Mouse (Mus musculus) kidney, postnatal 10 days (tissue): ENCODE measurements at regions not wholly inside any gene's neighbourhood (a gene's known extent, or its start where the extent isn't known, plus 50 kb on each side); places are given as distances from the start of the nearest gene placed in this dataset.
A peak's percentile ranks its signal among the peaks of the same experiment; 100 is the strongest.
"Not testable (repeated sequence)": the region's sequence is repeated elsewhere in the genome, so short reads cannot be mapped to it uniquely, and the experiment has no call there.

Experiments used
- DNase-seq: peaks from one replicate; pipeline ENCODE4 v3.0.0; 2021; ENCODE audit warnings: mixed read lengths

DNA sequence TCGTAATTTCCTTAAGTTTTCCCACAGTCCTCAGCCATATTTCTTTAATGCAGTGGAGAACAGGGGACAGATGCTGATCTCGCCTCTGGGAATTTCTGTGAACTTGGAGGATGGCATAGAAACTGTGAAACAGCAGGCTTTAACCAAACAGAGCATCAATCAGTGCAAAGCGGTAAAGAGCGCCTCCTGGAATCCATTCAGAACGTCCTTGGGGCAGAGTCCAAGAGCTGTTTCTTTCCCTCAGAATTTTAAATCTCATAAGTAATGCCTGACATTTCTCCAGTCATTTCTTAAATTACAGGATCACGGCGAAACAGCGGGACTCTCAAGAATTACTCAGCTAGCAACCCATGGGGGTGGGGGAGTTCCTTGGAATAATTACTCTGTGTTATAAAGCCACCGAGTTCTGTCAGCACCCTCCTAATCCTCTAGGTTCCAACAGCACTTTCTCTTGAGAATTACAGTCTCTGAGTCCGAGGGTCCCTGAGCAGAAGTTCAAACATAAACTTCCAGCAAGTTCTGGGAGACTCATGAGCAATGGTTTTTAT lies 105.2 kb upstream of the Rhobtb1 start:
- peak; percentile 21 for DNase-seq

DNA sequence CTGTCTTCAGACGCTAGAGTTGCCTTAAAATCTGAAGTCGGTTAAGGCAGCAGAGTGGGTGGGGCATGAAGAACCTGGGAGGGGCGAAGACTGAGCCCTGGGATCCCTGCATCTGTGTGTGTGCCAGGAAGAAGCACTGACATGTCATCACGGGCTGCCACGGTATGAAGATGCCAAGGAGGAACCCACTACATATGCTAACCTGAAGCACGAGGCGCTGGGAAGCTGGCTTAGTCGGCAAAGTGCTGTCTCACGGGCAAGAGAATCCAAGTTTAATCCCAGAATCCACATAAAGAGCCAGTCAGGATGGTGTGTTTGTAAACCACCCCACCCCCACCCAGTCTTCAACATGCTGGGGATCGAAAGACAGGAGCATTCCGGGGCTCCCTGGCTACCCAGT lies 73.2 kb upstream of the Rhobtb1 start:
- DNase-seq, result no peak

DNA sequence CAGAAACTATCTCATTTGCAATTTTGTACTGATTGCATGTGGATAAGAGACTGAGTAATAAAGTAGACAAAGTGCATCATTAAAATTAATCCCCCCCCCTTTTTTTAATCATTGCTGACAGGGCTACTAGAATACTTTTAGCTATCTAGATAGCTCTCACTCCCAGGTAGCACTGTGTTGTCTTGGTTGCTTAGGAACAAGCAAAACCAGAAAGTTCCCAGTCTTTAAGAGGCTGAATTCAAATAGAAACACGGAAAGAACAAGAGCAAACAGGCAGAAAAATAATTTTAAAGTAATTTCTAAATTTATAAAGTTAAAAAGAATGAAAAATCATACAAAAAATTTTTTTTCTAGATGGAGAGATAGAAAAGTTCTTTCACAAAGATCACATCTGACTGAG lies 65.0 kb upstream of the Rhobtb1 start:
- DNase-seq, result no peak

DNA sequence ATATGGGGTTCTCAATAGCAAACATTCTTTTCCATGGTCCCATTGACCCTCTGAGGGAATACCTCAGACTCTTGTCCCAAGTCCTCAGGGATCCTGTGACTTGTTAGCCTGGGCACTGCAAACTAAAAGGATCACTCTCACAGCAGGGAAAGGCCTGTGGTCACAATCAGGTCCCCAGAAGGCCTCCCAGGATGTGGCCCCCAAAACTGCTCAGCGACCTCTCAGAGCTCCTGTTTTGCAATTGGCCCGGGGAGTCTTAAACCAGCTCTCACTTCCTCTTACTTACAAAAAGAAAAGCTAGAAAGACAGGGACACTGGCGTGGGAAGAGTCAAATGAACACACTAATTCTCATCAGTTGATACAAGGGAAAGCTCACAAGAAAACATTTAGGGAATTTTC lies 59.4 kb upstream of the Rhobtb1 start:
- DNase-seq, result no peak

DNA sequence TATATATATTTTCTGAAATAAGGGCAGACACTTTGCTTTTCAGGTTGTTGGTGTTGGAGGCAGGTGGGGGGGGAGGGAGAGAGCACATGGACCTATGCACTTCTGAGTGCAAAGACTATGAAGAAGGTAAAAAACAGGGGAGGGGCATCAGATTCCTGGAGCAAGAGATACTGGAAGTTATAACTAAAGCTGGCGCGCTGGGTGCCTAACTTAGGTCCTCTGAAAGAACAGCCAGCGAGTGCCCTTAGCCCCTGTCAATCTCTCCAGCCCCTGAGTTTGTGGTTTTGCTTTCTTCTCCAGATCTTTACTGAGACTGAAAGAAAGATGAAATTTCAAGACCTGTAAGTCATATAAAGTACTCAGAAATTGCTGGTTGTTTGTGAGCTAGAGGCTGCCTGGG lies 51.2 kb upstream of the Rhobtb1 start:
- DNase-seq, result no peak

DNA sequence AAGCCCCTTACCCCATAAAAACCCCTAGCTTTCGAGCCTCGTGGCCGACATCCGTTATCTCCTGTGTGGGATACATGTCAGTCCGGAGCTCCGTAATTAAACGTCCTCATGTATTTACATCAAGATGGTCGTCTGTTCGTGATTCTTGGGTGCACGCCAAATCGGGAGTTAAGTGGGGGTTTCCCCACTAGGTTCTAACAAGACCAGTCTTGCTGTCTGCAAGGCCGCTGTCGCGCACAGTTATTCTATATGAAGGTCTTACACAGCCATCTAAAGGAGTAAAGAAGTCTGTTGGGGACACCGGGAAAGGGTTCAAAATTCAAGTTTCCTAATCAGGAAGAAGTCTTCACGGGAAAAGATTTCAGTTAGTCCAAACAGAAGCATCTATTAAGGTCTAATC lies 50.5 kb upstream of the Rhobtb1 start:
- DNase-seq, result not testable (repeated sequence)
